Mouse (Mus musculus): ENCODE data around the gene Scn8a.

Gene Scn8a

DNA sequence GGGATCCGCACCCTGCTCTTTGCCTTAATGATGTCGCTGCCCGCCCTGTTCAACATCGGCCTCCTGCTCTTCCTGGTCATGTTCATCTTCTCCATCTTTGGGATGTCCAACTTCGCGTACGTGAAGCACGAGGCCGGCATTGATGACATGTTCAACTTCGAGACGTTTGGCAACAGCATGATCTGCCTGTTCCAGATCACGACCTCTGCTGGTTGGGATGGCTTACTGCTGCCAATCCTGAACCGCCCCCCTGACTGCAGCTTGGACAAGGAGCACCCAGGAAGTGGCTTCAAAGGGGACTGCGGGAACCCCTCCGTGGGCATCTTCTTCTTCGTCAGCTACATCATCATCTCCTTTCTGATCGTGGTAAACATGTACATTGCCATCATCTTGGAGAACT is 170.0 kb downstream of the Scn8a start:
- DNase-seq (ENCODE audit: low read depth), result no peak

DNA sequence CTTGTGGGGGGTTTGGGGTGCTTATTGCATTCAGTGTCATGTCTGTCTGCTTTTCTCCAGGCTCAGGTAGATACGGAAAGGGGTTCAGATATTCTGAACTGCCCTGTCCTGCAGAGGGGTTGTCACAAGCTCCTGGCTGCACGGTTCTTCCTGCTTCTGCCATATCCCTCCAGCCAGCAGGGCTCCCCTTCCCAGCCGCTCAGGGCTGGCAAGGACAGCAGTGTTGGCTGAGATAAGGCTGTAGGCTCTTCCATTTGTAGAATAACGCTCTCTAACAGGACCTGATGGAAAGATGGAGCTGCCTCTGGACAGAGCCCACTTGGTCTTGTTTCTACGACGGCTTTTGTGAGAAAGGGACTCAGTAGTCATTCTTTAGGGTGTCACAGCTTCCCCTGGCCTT is 172.3 kb downstream of the Scn8a start:
- no peak for DNase-seq (ENCODE audit: low read depth)

DNA sequence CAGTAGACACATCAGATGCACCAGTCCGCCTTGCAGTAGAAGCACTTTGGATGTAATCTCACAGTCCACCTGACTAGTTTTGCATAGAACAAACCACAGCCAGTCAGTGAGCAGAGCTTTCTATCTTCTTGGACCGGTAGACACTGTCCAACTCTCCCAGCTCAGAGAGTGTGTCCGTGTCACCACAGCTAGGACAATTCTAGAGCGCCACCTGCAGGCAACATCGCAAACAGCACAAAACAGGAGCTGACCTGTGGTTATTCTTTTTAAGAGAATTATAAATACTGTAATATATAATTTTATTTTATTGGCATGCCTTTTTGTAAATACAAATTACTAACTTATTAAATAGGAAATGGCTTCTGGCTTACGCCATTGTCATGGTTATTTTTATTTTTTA is 173.0 kb downstream of the Scn8a start:
- DNase-seq (ENCODE audit: low read depth), result peak; percentile 64

DNA sequence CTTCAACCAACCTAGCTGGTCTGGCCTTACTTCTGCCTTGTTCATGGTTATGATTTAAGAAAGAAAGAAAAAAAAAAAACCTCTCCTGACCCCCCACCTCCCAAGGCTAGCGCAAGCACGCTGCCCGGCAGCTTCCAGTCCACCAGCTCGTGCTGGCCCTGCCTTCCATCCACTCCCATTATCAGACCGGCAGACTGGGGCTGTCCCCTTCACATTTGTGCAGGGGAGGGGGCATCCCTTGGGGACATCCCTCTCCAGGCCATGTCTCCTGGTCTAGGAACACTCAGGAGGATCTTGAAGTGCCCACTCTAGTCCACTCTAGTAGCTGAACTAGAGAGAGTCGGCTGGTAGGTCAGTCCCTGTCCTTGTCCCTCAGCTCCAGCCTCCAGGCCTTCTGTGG is 174.9 kb downstream of the Scn8a start:
- no peak for DNase-seq (ENCODE audit: low read depth)

DNA sequence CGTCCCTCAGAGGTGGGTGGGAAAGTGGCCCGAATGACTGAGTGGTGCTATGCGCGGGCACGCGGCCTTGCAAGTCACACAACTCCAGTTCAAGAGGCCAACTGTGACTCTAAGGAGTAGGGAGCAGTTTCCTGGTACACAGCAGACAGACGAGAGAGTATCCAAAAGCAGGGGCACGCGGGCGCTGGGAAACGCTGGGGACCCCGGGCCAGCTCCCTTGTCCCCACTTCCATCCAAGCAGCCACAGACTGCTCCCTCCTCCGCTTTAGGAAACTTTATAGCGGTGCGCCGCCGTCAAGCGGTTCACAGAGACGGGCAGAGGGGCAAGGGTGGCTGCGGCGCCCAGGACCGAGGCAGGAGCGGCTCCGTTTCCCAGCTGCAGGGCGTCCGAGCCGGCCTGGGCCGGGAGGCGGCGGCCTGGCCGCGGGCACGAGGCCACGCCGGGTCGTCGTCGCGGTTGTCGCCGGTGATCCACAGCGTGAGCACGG is 176.4 kb downstream of the Scn8a start:
- no peak for DNase-seq (ENCODE audit: low read depth)

DNA sequence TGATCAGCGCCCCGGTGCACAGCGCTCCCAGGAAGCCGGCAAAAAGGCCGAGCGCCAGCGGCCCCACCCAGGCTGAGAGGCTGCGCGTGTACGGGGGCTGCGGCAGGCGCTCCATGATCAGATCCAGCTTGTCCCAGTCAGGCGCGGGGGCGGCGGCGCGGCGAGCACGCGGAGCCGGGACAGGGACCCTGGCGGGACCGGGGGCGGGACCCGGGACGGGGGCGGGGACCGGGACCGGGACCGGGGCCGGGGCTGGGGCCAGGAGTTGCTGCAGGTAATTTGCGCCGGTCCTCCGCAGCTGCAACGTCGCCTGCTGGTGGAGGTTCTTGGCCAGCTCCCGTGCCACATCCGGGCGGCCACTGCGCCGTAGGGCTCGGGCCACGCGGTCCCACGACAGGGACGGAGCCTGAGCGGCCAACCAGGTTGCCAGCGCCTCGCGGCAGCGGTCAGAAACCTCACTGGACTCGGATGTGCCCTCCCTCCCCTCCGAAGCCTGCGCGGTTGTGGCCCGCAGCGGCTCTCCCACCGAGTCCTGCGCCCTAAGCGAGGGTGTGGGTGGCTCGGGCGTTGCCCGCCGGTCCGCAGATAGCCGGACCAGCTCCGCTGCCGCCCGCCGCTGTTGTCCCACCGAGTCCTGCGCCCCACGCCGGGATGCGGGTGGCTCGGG is 177.0 kb downstream of the Scn8a start:
- DNase-seq (ENCODE audit: low read depth), result no peak

DNA sequence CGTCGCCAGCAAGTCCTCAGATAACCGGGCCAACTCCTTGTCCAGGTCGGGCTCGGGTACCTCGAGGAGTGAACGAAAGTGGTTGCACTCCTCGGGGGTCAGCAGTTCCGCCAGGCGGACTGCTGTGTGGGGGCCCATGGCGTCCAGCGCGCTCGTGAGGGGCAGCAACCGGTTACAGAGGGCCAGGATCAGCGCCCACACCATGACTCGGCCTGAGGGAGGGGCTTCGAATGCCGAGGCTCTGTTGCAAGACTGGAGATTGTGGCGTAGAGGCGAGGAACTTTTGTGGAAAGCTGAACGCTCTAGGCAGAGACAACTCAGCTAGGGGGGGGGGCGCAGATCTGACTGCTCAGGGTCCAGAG is 177.5 kb downstream of the Scn8a start, which contains the start of gene Gm47841:
Gm47841 (minus strand) TSS at position 204 of the 362 bp plus-strand sequence.
- DNase-seq (ENCODE audit: low read depth), result no peak

DNA sequence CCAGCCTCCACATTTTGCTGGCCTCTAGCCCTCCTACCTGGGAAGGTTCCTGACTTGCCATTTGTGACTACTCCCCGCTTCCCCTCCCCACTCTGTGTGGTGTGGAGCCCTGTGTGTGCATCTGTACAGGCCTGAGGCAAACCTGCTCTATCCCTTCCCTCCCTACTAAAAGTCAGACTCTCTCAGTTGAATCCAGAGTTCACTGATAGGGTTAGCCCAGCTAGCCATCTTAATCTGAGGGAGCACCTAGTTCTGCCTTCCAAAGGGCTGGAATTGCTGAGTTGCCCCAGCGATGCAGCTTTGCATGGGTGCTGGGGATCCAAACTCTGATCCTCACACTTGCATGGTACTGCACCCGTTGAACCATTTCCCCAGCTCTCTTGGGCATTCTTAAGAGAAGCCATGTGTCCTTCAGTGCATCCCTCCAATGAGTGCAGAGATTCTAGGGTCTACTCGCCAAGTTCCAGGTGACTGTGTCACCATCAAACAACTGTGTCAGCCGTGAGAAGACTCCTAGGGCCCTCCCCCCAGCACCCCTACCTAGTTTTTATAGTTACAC is 178.8 kb downstream of the Scn8a start:
- DNase-seq (ENCODE audit: low read depth), result no peak

DNA sequence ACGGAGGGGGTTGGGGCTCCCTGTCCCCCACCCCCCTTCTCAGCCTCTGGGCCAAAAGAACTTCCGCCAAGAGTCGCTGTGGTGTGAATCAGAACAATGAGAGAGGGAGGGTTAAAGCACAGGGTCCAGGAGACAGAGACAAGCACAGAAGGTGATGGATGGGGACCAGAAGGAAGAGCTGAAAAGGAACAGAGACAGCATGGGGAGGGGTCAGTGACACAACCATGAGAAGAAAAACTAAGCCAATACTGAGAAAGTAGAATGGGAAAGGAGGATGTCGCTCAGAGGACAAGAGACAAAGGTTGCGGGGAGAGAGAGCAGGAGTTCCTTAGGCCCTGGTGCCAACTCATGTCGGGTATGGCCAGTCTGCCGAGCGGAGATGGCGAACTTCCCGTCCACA is 182.2 kb downstream of the Scn8a start:
- no peak for DNase-seq (ENCODE audit: low read depth)

DNA sequence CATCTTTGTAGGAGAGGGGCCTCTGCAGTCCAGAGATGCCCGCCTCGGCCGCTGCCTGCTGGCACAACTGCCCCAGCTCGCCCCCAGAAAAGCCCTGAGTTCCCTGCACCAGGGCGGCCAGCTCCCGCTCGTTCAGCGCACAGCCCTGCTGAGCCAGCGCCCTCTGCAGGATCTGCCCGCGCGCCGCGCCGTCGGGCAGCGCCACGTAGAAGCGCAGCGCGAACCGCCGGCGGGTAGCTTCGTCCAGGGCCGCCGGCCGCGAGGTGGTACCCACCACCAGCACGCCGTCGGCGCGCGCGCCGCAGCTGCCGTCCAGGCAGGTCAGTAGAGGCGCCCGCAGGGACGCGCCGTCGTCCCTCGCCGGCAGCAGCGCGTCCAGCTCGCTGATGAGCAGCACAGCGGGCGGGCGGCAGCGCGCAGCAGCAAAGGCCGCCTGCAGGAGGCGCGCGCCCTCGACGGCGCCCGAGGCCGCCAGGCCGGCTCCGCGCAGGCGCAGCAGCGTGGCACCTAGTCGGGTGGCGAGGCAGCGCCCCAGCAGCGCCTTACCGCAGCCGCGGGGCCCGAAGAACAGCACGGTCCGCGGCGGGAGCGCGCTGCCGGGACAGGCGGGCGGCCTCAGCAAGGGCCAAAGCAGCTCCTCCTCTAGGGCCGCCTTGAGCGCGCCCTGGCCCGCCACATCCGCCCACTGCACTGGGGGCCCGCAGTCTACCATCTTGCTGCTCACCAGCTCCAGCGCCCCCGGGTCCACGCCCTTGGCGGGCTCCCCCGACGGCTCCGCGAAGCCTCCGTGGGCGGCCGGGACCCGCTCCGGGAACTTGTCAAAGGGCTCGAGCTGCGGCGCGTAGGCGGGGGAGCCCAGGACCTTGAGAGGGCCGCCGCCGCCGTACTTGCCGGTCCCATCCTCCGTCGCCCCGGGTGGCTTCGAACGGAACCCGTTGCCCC is 183.2 kb downstream of the Scn8a start:
- DNase-seq (ENCODE audit: low read depth), result no peak

DNA sequence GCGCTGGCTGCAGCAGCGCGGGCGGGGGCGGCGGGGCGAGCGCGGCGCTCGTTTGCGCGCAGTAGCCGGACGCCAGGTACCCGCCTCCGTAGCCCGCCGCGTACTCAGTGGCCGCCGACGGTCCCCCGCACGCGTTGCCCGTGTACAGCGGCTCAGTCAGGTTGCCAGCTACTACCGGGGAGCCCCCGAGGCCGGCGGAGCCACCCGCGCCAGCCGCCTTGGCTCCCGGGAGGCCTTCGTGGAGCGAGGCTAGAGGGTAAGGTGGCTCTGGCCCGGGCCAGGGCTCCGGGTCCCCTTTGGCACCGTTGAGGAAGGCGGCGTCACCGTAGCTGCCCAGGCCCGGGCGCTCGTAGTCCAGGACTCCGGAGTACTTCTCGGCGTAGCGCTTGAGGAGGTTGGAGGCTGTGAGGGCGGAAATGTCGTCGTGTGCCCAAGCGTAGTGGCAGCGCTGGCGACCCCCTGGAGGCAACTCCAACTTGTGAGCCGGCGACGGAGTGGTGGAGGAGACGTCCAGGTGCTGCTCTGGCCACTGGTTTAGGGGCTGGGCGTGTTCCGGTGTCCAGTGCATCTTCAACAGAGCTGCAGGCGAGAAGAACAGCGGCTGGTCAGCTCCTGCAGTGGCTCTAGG is 184.3 kb downstream of the Scn8a start:
- DNase-seq (ENCODE audit: low read depth), result no peak

DNA sequence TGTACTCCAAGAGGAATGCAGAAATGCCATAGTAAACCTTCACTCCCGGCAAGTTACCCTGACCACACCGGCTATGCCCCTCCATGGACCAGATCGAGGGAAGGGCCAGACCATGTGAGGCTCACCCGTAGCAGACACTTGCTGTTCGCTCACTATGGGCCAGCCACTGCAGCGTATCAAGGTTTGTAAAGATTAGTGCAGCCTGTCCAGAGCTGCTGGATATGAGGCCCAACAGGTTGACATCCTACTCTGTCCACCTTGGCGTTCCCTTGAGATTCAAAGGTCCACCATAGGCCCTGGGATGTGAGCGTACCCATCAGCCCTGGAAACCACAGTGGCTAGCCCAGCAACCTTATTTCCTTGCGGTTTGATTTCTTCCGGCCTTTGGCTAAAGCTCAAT is 184.9 kb downstream of the Scn8a start:
- no peak for DNase-seq (ENCODE audit: low read depth)

DNA sequence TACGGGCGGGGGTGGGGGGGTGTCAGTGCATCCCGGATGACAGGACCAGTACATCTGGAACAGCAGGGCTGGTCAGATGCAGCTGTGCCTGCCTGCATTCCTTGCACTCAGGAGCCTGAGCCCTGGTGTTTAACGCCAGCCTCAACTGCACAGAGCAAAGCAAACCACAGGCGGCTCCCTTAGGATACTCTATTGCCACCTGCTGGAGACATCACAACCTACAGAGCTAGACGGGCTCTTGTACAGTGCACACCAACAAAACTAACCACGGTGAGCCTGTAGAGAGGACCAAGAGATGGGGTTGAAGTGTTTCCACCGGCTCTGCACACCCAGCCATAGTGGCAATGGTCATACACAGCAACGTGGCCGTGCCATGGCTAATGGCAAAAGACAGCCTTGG is 186.6 kb downstream of the Scn8a start:
- DNase-seq (ENCODE audit: low read depth), result peak; percentile 67

DNA sequence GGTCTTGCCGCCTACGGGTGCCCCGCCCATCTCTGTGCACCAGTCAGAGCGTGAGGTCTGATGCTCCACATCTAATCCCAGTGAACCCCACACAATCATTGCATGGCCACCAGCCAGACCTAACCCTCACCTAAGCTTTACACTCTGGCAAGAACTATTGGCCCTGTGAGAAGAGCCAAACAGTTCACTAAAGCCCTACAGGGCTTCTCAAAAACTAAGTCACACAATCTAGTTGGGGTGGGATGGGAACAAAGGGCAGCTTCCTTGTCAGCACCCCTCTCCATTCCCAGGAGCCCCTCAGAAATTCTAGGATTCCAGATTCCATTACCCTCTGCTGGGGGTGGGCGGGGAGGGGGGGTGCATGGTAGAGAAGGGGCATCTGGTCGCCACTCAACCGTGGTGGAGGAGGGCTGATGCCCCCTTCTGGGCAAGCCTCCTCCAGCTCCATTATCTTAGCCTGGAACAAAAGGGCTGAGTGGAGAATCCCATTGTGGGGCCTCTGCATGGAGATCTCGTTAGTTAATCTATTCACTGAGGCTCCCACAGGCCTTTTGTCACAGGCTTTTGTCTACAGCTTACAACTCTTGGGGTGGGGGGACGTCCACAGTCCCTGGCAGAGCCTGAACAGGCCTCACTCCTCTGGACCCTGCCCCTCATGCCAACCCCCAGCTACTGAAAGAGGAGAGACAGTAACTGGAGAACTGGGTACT is 190.1 kb downstream of the Scn8a start:
- no peak for DNase-seq (ENCODE audit: low read depth)

DNA sequence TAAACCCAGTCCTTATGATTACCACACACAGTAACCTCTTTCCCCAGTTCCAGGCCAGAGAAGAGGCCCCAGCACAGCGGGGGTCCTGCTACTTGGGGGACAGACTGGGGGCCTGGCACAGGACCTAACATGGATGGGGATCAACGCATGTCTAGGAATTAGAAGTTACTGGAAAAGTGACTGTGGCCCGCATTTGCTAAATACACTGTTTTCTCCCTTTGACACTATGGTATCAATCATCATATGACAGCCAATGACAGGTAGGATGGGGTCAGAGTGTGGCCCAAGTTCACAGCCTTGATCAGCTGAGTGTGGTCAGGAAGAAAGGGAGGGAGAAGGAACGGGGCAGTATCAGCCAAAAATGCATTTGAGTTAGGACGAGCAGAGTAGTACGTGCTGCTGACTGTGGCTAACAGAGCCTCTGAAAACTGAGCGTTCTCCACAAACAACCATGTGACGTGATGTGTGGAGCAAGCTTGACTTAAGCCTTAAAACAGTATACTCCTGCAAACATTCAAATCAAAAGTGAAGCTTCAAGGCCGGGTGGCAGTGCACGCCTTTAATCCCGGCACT is 190.7 kb downstream of the Scn8a start:
- no peak for DNase-seq (ENCODE audit: low read depth)

DNA sequence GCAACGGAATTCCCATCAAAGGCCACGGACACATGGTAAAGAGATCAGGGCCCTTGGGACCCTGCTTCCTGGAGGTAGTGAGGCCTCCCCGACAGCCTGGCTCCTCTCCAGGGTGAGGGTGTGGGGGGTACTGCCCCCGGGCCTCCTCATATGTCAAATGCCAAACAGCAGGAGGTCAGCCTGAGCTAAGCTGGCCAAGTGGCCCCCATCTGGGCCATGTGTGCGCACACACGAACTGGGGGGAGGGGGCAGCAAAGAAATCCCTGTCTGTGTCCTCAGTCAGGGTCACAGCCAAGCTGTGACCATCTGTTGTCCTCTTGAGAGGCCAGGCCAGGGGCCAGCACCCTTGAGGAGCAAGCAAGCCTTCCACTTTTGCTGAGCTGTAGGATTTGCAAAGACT is 195.4 kb downstream of the Scn8a start:
- DNase-seq (ENCODE audit: low read depth), result no peak

DNA sequence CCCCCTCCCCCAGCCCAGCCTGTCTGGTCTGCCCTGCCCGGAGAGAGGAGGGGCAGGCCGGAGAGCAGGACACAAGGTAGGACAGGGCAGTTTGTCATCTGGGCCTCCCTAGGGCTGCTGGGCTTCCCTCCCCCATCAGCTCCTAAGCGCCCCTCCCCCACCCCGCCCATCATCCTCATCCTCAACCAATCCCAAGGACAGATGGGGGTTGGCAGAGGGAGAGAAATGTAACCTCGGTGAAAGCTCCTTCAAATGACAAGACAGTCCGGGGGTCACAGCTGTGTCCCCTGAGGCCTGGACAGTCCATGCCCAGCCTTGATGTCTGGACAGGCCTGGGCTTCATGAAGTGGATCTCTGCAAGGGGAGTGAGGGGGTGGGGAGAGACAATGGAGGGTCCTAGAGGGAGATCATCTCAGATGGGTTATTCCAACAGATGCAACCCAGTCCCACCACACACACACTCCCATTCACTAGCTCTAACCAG is 196.7 kb downstream of the Scn8a start:
- DNase-seq (ENCODE audit: low read depth), result no peak

DNA sequence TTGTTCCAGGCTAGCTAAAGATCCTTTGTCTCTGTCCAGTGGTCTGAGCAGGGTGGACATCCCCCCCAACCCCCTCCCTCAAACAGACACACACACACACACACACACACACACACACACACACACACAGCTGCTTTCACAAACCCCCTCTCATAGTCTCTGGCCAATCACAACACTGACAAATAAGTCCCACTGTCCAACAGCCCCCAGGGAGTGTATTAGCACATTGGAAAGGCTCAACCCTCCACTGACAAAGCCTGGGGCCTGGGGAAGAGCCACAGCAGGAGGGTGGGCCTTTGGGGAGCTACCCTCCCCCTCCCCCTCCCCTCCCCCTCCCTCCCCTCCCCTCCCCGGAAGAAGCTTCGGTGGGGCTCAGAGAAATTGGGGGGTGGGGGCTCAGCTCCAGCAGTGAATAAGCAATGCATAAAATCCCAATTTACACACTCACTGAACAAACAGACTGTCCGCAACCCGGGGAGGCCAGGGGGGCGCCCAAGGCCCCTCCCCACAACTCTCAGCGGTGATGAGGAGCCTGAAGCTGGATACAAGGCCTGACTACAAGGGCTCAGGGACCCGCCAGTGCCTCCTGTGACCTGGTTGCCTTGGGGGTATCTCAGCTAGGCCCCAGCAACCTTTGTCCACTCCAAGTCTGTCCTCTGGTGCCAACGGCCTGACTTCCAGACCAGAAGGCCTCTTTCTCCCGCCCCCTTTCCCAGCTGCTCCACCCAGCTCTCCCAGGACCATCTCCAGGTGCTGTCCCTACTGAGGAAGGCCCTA is 197.4 kb downstream of the Scn8a start:
- DNase-seq (ENCODE audit: low read depth), result no peak

DNA sequence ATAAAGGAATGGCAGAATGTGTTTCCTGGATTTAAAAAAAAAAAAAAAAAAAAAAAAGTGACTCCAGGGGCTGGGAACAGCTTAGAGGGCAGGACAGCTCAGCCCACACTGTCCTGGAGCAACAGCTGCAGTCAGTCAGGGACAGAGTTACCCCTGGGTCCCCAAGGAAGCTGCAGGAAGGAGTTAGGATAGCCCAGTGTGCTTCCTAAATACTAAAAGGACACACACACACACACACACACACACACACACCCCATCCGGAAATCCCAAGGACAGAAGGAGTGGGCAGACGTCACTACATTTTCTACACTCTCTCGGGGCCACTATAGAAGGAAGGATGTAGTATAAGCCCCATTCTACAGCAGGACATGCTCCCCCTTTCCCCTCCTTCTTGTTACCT is 198.4 kb downstream of the Scn8a start:
- DNase-seq (ENCODE audit: low read depth), result no peak

DNA sequence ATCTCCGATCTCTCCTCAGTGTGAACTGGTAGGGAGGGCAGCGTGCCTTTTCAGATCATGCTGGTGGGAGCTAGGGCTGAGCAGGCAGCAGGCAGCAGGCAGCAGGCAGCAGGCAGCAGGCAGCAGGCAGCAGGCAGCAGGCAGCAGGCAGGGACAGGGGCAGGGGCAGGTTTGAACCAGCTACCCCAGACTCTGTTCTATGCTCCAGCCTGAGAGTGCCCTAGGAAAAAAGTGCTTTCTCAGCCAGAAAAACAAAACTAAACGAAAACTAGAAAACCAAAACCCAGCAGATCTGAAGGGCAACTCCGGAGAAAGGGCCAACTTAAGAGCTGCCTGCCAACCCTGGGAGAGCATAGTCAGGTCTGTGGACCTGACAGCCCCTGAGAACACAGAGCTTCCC is 199.0 kb downstream of the Scn8a start:
- no peak for DNase-seq (ENCODE audit: low read depth)
